Mouse (Mus musculus) heart, embryonic 11.5 days (tissue): ENCODE measurements around the gene Cmtm6. TPM values are rescaled to one million over a fixed set of nuclear protein-coding genes. Genes with fewer than 3 reads are reported as not detected.
"Not testable (repeated sequence)": the region's sequence is repeated elsewhere in the genome, so short reads cannot be mapped to it uniquely, and the experiment has no call there.

Experiments
- ATAC-seq: fragments of 200-750 bp; cut with Nextera tagmentation; replicated peaks from 2 replicates; pipeline ENCODE4 v1.8.0; 2017; ENCODE audit warnings: moderate library complexity; ENCODE audit not compliant: insufficient number of reproducible peaks, low FRiP score, low TSS enrichment
- H3K27ac ChIP-seq: fragments of 300-500 bp; sonication (generic); 2 replicates; pipeline ENCODE4 v1.5.1; 2014; ENCODE audit warnings: mild to moderate bottlenecking, low read depth, low read length
- H3K27me3 ChIP-seq: fragments of 300-500 bp; sonication (generic); 2 replicates; pipeline ENCODE4 v1.6.1; 2014; ENCODE audit warnings: mild to moderate bottlenecking, low read length, mixed read lengths; ENCODE audit not compliant: control insufficient read depth, insufficient read depth
- H3K36me3 ChIP-seq: fragments of 300-500 bp; sonication (generic); 2 replicates; pipeline ENCODE4 v1.6.1; 2014; ENCODE audit warnings: mild to moderate bottlenecking, low read length, moderate library complexity, mixed read lengths; ENCODE audit not compliant: control insufficient read depth, insufficient read depth
- H3K4me1 ChIP-seq: fragments of 300-500 bp; sonication (generic); 2 replicates; pipeline ENCODE4 v1.6.1; 2014; ENCODE audit warnings: low read length; ENCODE audit not compliant: control insufficient read depth, insufficient read depth
- H3K4me2 ChIP-seq: fragments of 300-500 bp; sonication (generic); 2 replicates; pipeline ENCODE4 v1.6.1; 2014; ENCODE audit warnings: mild to moderate bottlenecking, moderate library complexity
- H3K4me3 ChIP-seq: fragments of 300-500 bp; sonication (generic); 2 replicates; pipeline ENCODE4 v1.5.1; 2014; ENCODE audit warnings: low read depth, low read length
- H3K9ac ChIP-seq: fragments of 300-500 bp; sonication (generic); 2 replicates; pipeline ENCODE4 v1.6.1; 2014; ENCODE audit warnings: mild to moderate bottlenecking, low read depth, low read length, moderate library complexity
- H3K9me3 ChIP-seq: fragments of 300-500 bp; sonication (generic); replicated peaks from 2 replicates; pipeline ENCODE4 v1.6.1; 2016; ENCODE audit warnings: low read length; ENCODE audit not compliant: control insufficient read depth
- WGBS: fragments of 180-500 bp; shearing (Covaris S2); extraction: QIAGEN DNeasy Blood & Tissue Kit; methylation state at CpG from one replicate; pipeline ENCODE4 v1.1.7; 2014; ENCODE audit not compliant: insufficient replicate concordance; 5-methylcytosine and 5-hydroxymethylcytosine counted together
- polyA plus RNA-seq: library from polyadenylated mRNA; unstranded; fragments of >200 nt; fragmentation: Nextera tagmentation; extraction: Ambion mirVana; gene quantifications from 2 replicates; pipeline ENCODE4 v1.2.1, GENCODE M21; 2014

The Cmtm6 gene
- polyA plus RNA-seq, 1 experiment from 2014 or later = 35.6 TPM

GRCm38 (mm10) chr9:114695662-114696061 is 35.3 kb upstream of the Cmtm6 start:
- H3K4me1 ChIP-seq, H3K27me3 ChIP-seq, H3K9ac ChIP-seq, H3K27ac ChIP-seq, H3K4me3 ChIP-seq, H3K9me3 ChIP-seq, ATAC-seq, H3K4me2 ChIP-seq: not testable (repeated sequence)
- H3K36me3 ChIP-seq = peaks cover 18% of the 10 kb centered on the region
- 94% methylated on average over 8 of the region's 8 CpGs for WGBS

GRCm38 (mm10) chr9:114697072-114697471 is 33.8 kb upstream of the Cmtm6 start:
- 91% methylated on average over 4 of the region's 4 CpGs for WGBS
- no peak overlapping the region for H3K4me2 ChIP-seq
- no peak overlapping the region for H3K9ac ChIP-seq
- H3K27me3 ChIP-seq = no peaks in the 10 kb centered on the region
- H3K4me1 ChIP-seq = 0 out of 2 replicates have a peak, but pooled peaks cover 3% of the 10 kb centered on the region
- no peak overlapping the region for H3K27ac ChIP-seq
- no peak for ATAC-seq
- no peak overlapping the region for H3K4me3 ChIP-seq
- H3K36me3 ChIP-seq = peaks cover 18% of the 10 kb centered on the region
- no peaks in the 10 kb centered on the region for H3K9me3 ChIP-seq

- ATAC-seq = no peak
- no peaks in the 10 kb centered on the region for H3K9me3 ChIP-seq
- H3K9ac ChIP-seq = no peak overlapping the region
- peaks cover 10% of the 10 kb centered on the region for H3K36me3 ChIP-seq
- no peak overlapping the region for H3K4me3 ChIP-seq
- no peak overlapping the region for H3K4me2 ChIP-seq
- no peak overlapping the region for H3K27ac ChIP-seq
- no peaks in the 10 kb centered on the region for H3K27me3 ChIP-seq
- 95% methylated on average over 5 of the region's 5 CpGs for WGBS
- H3K4me1 ChIP-seq = 0 out of 2 replicates have a peak, but pooled peaks cover 3% of the 10 kb centered on the region
Measured at GRCm38 (mm10) chr9:114697926-114698325, 33.0 kb upstream of the Cmtm6 start.

- Histone ChIP-seq H3K36me3 (peaks cover 8% of the 10 kb centered on the region; the same call in 1 of the 2 replicates), H3K4me1 (0 out of 2 replicates have a peak, but pooled peaks cover 3% of the 10 kb centered on the region), H3K4me2 (no peak overlapping the region), H3K9me3 (no peaks in the 10 kb centered on the region), H3K27ac (no peak overlapping the region), H3K4me3 (no peak overlapping the region), H3K9ac (no peak overlapping the region), H3K27me3 (no peaks in the 10 kb centered on the region)
- ATAC-seq = no peak
- 67% methylated on average over 6 of the region's 6 CpGs for WGBS
Measured at GRCm38 (mm10) chr9:114699262-114699661, 31.7 kb upstream of the Cmtm6 start.

- H3K27ac ChIP-seq = no peak overlapping the region
- no peak for ATAC-seq
- H3K36me3 ChIP-seq = peaks cover 5% of the 10 kb centered on the region
- H3K4me3 ChIP-seq = no peak overlapping the region
- H3K27me3 ChIP-seq = no peaks in the 10 kb centered on the region
- no peak overlapping the region for H3K4me2 ChIP-seq
- WGBS = 89% methylated on average over 16 of the region's 16 CpGs
- H3K4me1 ChIP-seq = 0 out of 2 replicates have a peak, but pooled peaks cover 5% of the 10 kb centered on the region
- no peak overlapping the region for H3K9ac ChIP-seq
- H3K9me3 ChIP-seq = no peaks in the 10 kb centered on the region
Measured at GRCm38 (mm10) chr9:114699882-114700665, 30.8 kb upstream of the Cmtm6 start.

GRCm38 (mm10) chr9:114701031-114701430 is 29.9 kb upstream of the Cmtm6 start:
- Histone ChIP-seq H3K4me1 (0 out of 2 replicates have a peak, but pooled peaks cover 5% of the 10 kb centered on the region), H3K9ac (no peak overlapping the region), H3K4me2 (no peak overlapping the region), H3K27ac (no peak overlapping the region; the same call in 1 of the 2 replicates), H3K27me3 (no peaks in the 10 kb centered on the region), H3K36me3 (peaks cover 9% of the 10 kb centered on the region), H3K4me3 (no peak overlapping the region), H3K9me3 (no peaks in the 10 kb centered on the region)
- 79% methylated on average over 2 of the region's 2 CpGs for WGBS
- ATAC-seq = no peak

- WGBS = 74% methylated on average over 4 of the region's 4 CpGs
- ATAC-seq = no peak
- H3K27ac ChIP-seq = no peak overlapping the region
- no peaks in the 10 kb centered on the region for H3K27me3 ChIP-seq
- H3K4me1 ChIP-seq = 0 out of 2 replicates have a peak, but pooled peaks cover 5% of the 10 kb centered on the region
- H3K4me2 ChIP-seq = no peak overlapping the region
- H3K36me3 ChIP-seq = peaks cover 12% of the 10 kb centered on the region
- H3K9ac ChIP-seq = no peak overlapping the region
- no peaks in the 10 kb centered on the region for H3K9me3 ChIP-seq
- H3K4me3 ChIP-seq = no peak overlapping the region
Measured at GRCm38 (mm10) chr9:114701921-114702320, 29.0 kb upstream of the Cmtm6 start.

- WGBS = 82% methylated on average over 4 of the region's 4 CpGs
- H3K27ac ChIP-seq = no peak overlapping the region
- H3K36me3 ChIP-seq = peaks cover 38% of the 10 kb centered on the region
- no peak for ATAC-seq
- no peak overlapping the region for H3K4me3 ChIP-seq
- H3K4me2 ChIP-seq = no peak overlapping the region
- 0 out of 2 replicates have a peak, but pooled peaks cover 2% of the 10 kb centered on the region for H3K4me1 ChIP-seq
- H3K9ac ChIP-seq = no peak overlapping the region
- H3K9me3 ChIP-seq = no peaks in the 10 kb centered on the region
- H3K27me3 ChIP-seq = no peaks in the 10 kb centered on the region
Measured at GRCm38 (mm10) chr9:114707805-114708204, 23.1 kb upstream of the Cmtm6 start.

GRCm38 (mm10) chr9:114710345-114710744 is 20.6 kb upstream of the Cmtm6 start:
- Histone ChIP-seq H3K36me3 (peaks cover 44% of the 10 kb centered on the region), H3K4me2 (no peak overlapping the region), H3K9ac (no peak overlapping the region), H3K9me3 (no peaks in the 10 kb centered on the region), H3K4me1 (no peaks in the 10 kb centered on the region), H3K27ac (no peak overlapping the region), H3K4me3 (no peak overlapping the region), H3K27me3 (no peaks in the 10 kb centered on the region)
- WGBS = 75% methylated on average over 7 of the region's 7 CpGs
- ATAC-seq = no peak
